Comparison of ENCODE assay signal across 8 mouse cellular contexts in the genomic region with DNA sequence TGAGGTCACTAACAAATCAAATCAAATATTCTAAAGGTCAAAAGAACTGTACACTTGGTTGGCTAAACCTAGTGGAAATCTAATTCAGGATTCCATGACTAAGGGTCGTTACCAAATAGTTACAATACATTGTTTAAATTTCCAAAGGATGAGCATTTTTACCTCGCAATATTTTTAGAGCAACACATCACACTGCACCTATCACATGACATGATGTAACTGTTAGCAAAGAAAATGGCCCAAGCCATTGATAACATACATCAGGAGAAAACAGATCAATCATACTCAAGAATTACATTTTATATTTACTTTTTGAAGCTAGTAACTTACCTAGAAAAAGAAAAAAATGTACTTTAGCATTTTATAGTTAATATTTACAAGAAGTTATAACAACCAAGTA. TPM values are rescaled to one million over a fixed set of nuclear protein-coding genes. Genes with fewer than 3 reads are reported as not detected.
DNase-seq lines count a peak whose midpoint lies in the region; ATAC-seq and TF ChIP-seq lines count a peak whose summit lies in the region.

No protein-coding gene starts in this region.

- no peak for TF ChIP-seq POLR2A in CH12.LX (IDR thresholded peaks at IDR 0.05; ENCODE audit: low read depth, low read length)

- no peaks in the 10 kb centered on the region for H3K9me3 ChIP-seq in heart, embryonic 16.5 days (replicated peaks; ENCODE audit: control insufficient read depth, low read length)
- H3K9me3 ChIP-seq in CH12.LX (replicated peaks; ENCODE audit: low read length), result no peaks in the 10 kb centered on the region
- H3K9me3 ChIP-seq in forebrain, embryonic 14.5 days (replicated peaks; ENCODE audit: control insufficient read depth, low read length), result no peaks in the 10 kb centered on the region
- no peaks in the 10 kb centered on the region for H3K9me3 ChIP-seq in liver, postnatal 0 days (ENCODE audit: low read length)

- TF ChIP-seq RAD21 in CH12.LX (IDR thresholded peaks at IDR 0.05; ENCODE audit: low read depth, low read length), result no peak

- H3K27ac ChIP-seq in heart, embryonic 16.5 days (ENCODE audit: low read length), result no peak overlapping the region
- H3K27ac ChIP-seq in CH12.LX (ENCODE audit: insufficient read depth, low read depth), result no peak overlapping the region
- no peak overlapping the region for H3K27ac ChIP-seq in forebrain, embryonic 14.5 days (ENCODE audit: low read depth, low read length)
- H3K27ac ChIP-seq in liver, postnatal 0 days (ENCODE audit: low read depth), result no peak overlapping the region

- no peak overlapping the region for H3K9ac ChIP-seq in heart, embryonic 16.5 days (ENCODE audit: low read length)
- H3K9ac ChIP-seq in CH12.LX (ENCODE audit: insufficient read depth, low read depth), result peak overlapping the region; percentile 99; the same call in 1 of the 2 replicates
- H3K9ac ChIP-seq in forebrain, embryonic 14.5 days (ENCODE audit: low read length), result no peak overlapping the region
- H3K9ac ChIP-seq in liver, postnatal 0 days (replicated peaks), result no peak overlapping the region

- TF ChIP-seq CTCF in CH12.LX (conservative IDR thresholded peaks at IDR 0.05 in 1 of 2, IDR thresholded peaks at IDR 0.05 in 1 of 2; ENCODE audit: low read depth in 2 of 2, low read length in 2 of 2), result no peak
- no peak for TF ChIP-seq CTCF in liver, postnatal 0 days (IDR thresholded peaks at IDR 0.05; ENCODE audit: low read depth)

- ATAC-seq in heart, embryonic 16.5 days (replicated peaks; ENCODE audit: extremely low read depth, insufficient read depth, low FRiP score), result no peak
- ATAC-seq in forebrain, embryonic 14.5 days, result no peak
- ATAC-seq in liver, postnatal 0 days, result no peak
- no peak for ATAC-seq in frontal cortex, adult (ENCODE audit: low TSS enrichment)

- no peaks in the 10 kb centered on the region for H3K36me3 ChIP-seq in heart, embryonic 16.5 days (ENCODE audit: control insufficient read depth, insufficient read depth)
- peaks cover 0 to 5% of the 10 kb centered on the region in 2 experiments for H3K36me3 ChIP-seq in CH12.LX (replicated peaks in 1 of 2; ENCODE audit: control insufficient read depth in 1 of 2, insufficient read depth in 1 of 2, low read length in 1 of 2)
- no peaks in the 10 kb centered on the region for H3K36me3 ChIP-seq in forebrain, embryonic 14.5 days (ENCODE audit: control insufficient read depth, insufficient read depth, low read length)
- no peaks in the 10 kb centered on the region for H3K36me3 ChIP-seq in liver, postnatal 0 days (replicated peaks; ENCODE audit: insufficient read depth, low read length)

- no peak for DNase-seq in heart, adult 11 months
- DNase-seq in CH12.LX (ENCODE audit: extremely low read depth), result no peak
- no peak for DNase-seq in forebrain, embryonic 14.5 days (ENCODE audit: low spot score)
- DNase-seq in liver, postnatal 0 days, result no peak
- no peak for DNase-seq in cerebellum, postnatal 25 days
- DNase-seq in spleen, postnatal 36 days (ENCODE audit: low spot score in 2 of 2), result no peak

- H3K27me3 ChIP-seq in heart, embryonic 16.5 days (ENCODE audit: control insufficient read depth, insufficient read depth, low read length), result no peaks in the 10 kb centered on the region
- H3K27me3 ChIP-seq in CH12.LX (replicated peaks), result no peaks in the 10 kb centered on the region
- no peaks in the 10 kb centered on the region for H3K27me3 ChIP-seq in forebrain, embryonic 14.5 days (replicated peaks; ENCODE audit: control insufficient read depth, insufficient read depth, low read length)
- no peaks in the 10 kb centered on the region for H3K27me3 ChIP-seq in liver, postnatal 0 days (ENCODE audit: insufficient read depth, low read length)

- no peak for TF ChIP-seq EP300 in CH12.LX (IDR thresholded peaks at IDR 0.05; ENCODE audit: low read length)
- no peak for TF ChIP-seq EP300 in liver, postnatal 0 days (IDR thresholded peaks at IDR 0.05; ENCODE audit: low read depth)

- peaks cover 65% of the 10 kb centered on the region for H3K79me2 ChIP-seq in CH12.LX (replicated peaks; ENCODE audit: control insufficient read depth, extremely low read depth, insufficient read depth, poor library complexity, severe bottlenecking)

- H3K4me3 ChIP-seq in heart, embryonic 16.5 days (ENCODE audit: low read length), result no peak overlapping the region
- peak overlapping the region in 2 of 3 experiments; percentile 84 to 91 for H3K4me3 ChIP-seq in CH12.LX (replicated peaks in 1 of 3; ENCODE audit: low read depth in 2 of 3, low read length in 2 of 3, poor library complexity in 1 of 3)
- H3K4me3 ChIP-seq in forebrain, embryonic 14.5 days (ENCODE audit: low read depth, low read length), result peak overlapping the region; percentile 89
- H3K4me3 ChIP-seq in liver, postnatal 0 days (ENCODE audit: low read depth, low read length), result peak overlapping the region; percentile 22

- peaks cover 26% of the 10 kb centered on the region for H3K4me1 ChIP-seq in heart, embryonic 16.5 days (ENCODE audit: control insufficient read depth, insufficient read depth, low read length)
- H3K4me1 ChIP-seq in CH12.LX (ENCODE audit: control insufficient read depth in 1 of 2, insufficient read depth in 2 of 2), result peaks cover 3 to 52% of the 10 kb centered on the region in 2 experiments; a peak in 3 of 4 replicates
- peaks cover 19% of the 10 kb centered on the region for H3K4me1 ChIP-seq in forebrain, embryonic 14.5 days (ENCODE audit: control insufficient read depth, insufficient read depth, low read length)
- H3K4me1 ChIP-seq in liver, postnatal 0 days (ENCODE audit: insufficient read depth), result peaks cover 32% of the 10 kb centered on the region

- in situ Hi-C loops in CH12.LX (cut with MboI; ENCODE audit: low pct_ligation_motif_present, low pct_unique_long_range_greater_than_20kb, low sequenced_read_pairs), result no loop called here

- dilution Hi-C loops in CH12.LX (cut with MboI; ENCODE audit: extremely low pct_ligation_motif_present, extremely low pct_unique_long_range_greater_than_20kb, low sequenced_read_pairs), result no loop called here

- WGBS in heart, embryonic 16.5 days, result 27% methylated on average over 2 of the region's 2 CpGs
- 43% methylated on average over 2 of the region's 2 CpGs for WGBS in forebrain, embryonic 14.5 days
- WGBS in liver, postnatal 0 days (ENCODE audit: insufficient replicate concordance), result 29% methylated on average over 2 of the region's 2 CpGs

- H3K4me2 ChIP-seq in heart, embryonic 16.5 days (ENCODE audit: low read depth, low read length), result peak overlapping the region; percentile 45; the same call in 1 of the 2 replicates
- H3K4me2 ChIP-seq in CH12.LX (ENCODE audit: insufficient read depth, low read depth, poor library complexity, severe bottlenecking), result peak overlapping the region; percentile 64; the same call in 1 of the 2 replicates
- H3K4me2 ChIP-seq in forebrain, embryonic 14.5 days (ENCODE audit: low read length), result peak overlapping the region; percentile 54
- peak overlapping the region; percentile 80 for H3K4me2 ChIP-seq in liver, postnatal 0 days (ENCODE audit: low read depth, low read length)

TF ChIP-seq in CH12.LX, 34 proteins besides CTCF, POLR2A, EP300 and RAD21:
- no peak for TF ChIP-seq CHD2 (IDR thresholded peaks at IDR 0.05; ENCODE audit: low read length)
- TF ChIP-seq HCFC1 (IDR thresholded peaks at IDR 0.05; ENCODE audit: low read depth, low read length), result no peak
- TF ChIP-seq IRF4 (IDR thresholded peaks at IDR 0.05; ENCODE audit: low read depth, low read length), result no peak
- no peak for TF ChIP-seq TCF12 (IDR thresholded peaks at IDR 0.05; ENCODE audit: low read depth, low read length)
- TF ChIP-seq ZKSCAN1 (IDR thresholded peaks at IDR 0.05; ENCODE audit: borderline replicate concordance, low read depth, low read length), result no peak
- no peak for TF ChIP-seq POLR2AphosphoS2 (IDR thresholded peaks at IDR 0.05; ENCODE audit: low read depth, low read length)
- TF ChIP-seq MYC (IDR thresholded peaks at IDR 0.05; ENCODE audit: low read depth, low read length), result 0 out of 2 replicates have a peak, but pooled peaks have one; percentile 34
- no peak for TF ChIP-seq ZC3H11A (IDR thresholded peaks at IDR 0.05; ENCODE audit: low read depth, low read length)
- TF ChIP-seq TBP (conservative IDR thresholded peaks at IDR 0.05; ENCODE audit: low read depth, low read length), result no peak; the same call in 1 of the 2 replicates
- peak; percentile 77 for TF ChIP-seq MEF2A (IDR thresholded peaks at IDR 0.05; ENCODE audit: borderline replicate concordance, low read depth, low read length)
- TF ChIP-seq ETS1 (conservative IDR thresholded peaks at IDR 0.05; ENCODE audit: low read depth, low read length), result 0 out of 2 replicates have a peak, but pooled peaks have one; percentile 39
- TF ChIP-seq USF1 (IDR thresholded peaks at IDR 0.05; ENCODE audit: low read depth, low read length), result no peak; the same call in 1 of the 2 replicates
- TF ChIP-seq USF2 (conservative IDR thresholded peaks at IDR 0.05; ENCODE audit: low read depth, low read length), result no peak
- TF ChIP-seq BHLHE40 (IDR thresholded peaks at IDR 0.05; ENCODE audit: low read depth, low read length), result peak; percentile 70
- 0 out of 2 replicates have a peak, but pooled peaks have one; percentile 26 for TF ChIP-seq CHD1 (IDR thresholded peaks at IDR 0.05; ENCODE audit: low read depth, low read length)
- no peak for TF ChIP-seq MAZ (IDR thresholded peaks at IDR 0.05; ENCODE audit: low read depth, low read length)
- no peak for TF ChIP-seq PAX5 (IDR thresholded peaks at IDR 0.05; ENCODE audit: low read length)
- TF ChIP-seq JUN (IDR thresholded peaks at IDR 0.05; ENCODE audit: insufficient read depth, low read depth, low read length), result no peak
- no peak for TF ChIP-seq MXI1 (IDR thresholded peaks at IDR 0.05; ENCODE audit: low read depth, low read length)
- peak; percentile 32; the same call in 1 of the 2 replicates for TF ChIP-seq ZMIZ1 (IDR thresholded peaks at IDR 0.05; ENCODE audit: low read depth, low read length)
- TF ChIP-seq SIN3A (IDR thresholded peaks at IDR 0.05; ENCODE audit: low read length), result 0 out of 2 replicates have a peak, but pooled peaks have one; percentile 13
- TF ChIP-seq E2F4 (IDR thresholded peaks at IDR 0.05; ENCODE audit: insufficient replicate concordance, low read depth, low read length), result no peak
- 0 out of 2 replicates have a peak, but pooled peaks have one; percentile 11 for TF ChIP-seq JUND (conservative IDR thresholded peaks at IDR 0.05; ENCODE audit: low read depth, low read length)
TF ChIP-seq in CH12.LX: peak in this region for 8.

RNA-seq across cellular contexts. Expression of a gene that starts 29.0 kb away (rescaled TPM):
- 12.5 and 13.2 TPM in 2 replicates for polyA plus RNA-seq in heart, embryonic 16.5 days (2015; fragmentation: Nextera tagmentation; extraction: Ambion mirVana)
- total RNA-seq in CH12.LX (2012; rRNA removed), result 21.7 and 24.7 TPM in 2 replicates
- 12.0 and 17.3 TPM in 2 replicates for total RNA-seq in CH12.LX (2014; rRNA removed)
- 46.6 and 48.4 TPM in 2 replicates for polyA plus RNA-seq in CH12.LX (2012; ENCODE audit: insufficient read length, low read depth)
- polyA plus RNA-seq in forebrain, embryonic 14.5 days (2014; fragmentation: Nextera tagmentation; extraction: Ambion mirVana), result 26.3 and 32.3 TPM in 2 replicates
- polyA plus RNA-seq in liver, postnatal 0 days (2015; fragmentation: Nextera tagmentation; extraction: Ambion mirVana), result 3.8 and 4.1 TPM in 2 replicates
